Mouse (Mus musculus): ENCODE data around the gene Ptgir. TPM values are rescaled to one million over a fixed set of nuclear protein-coding genes. Genes with fewer than 3 reads are reported as not detected.

Ptgir gene
- polyA plus RNA-seq, 2 experiments from 2014 or later: 7.9 to 10.2 TPM

GRCm38 (mm10) chr7:16891641-16892351 lies 14.5 kb upstream of the Ptgir start, which contains the start of gene Gng8:
Gng8 (plus strand) TSS chr7:16891786.
- peak; percentile 83 for ATAC-seq

GRCm38 (mm10) chr7:16892352-16892730 lies 13.9 kb upstream of the Ptgir start:
- peak; percentile 8 for ATAC-seq

DNA sequence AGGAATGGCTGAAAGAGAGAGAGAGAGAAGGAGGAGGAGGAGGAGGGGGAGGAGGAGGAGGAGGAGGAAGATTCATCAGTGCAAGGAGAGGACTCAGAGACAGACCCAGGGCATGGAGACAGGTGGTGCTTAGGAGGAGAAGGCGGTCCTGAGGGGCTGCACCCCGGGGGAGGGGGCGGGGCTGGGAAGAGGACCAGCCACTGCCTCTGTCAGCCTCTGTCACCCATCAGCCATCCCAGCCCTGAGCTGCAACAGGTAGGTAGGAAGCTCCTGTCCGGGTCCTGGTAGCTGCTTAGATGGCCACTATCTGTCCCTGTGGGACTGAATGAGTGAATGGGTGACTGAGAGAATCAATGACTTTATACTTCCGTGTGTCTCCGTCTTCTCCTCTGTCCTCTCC lies 12.7 kb upstream of the Ptgir start:
- ATAC-seq: no peak

GRCm38 (mm10) chr7:16894279-16894678 lies 12.0 kb upstream of the Ptgir start:
- ATAC-seq: no peak

DNA sequence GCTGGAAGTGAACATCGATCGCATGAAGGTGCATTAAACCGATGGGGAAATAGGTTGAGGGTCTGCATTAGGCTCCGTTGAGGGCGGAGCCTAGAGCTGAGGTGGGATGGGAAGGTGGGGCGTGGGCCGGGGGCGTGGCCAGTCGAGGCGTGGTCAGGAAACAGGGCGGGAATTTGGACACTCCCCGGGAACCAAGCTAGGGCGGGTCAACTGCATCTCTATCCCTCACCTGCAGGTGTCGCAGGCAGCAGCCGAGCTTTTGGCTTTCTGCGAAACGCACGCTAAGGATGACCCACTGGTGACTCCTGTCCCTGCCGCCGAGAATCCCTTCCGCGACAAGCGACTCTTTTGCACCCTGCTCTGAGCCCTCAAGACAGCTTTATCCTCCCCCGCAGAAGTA lies 11.3 kb upstream of the Ptgir start:
- ATAC-seq: peak; percentile 54

- no peak for ATAC-seq
Observed at GRCm38 (mm10) chr7:16895511-16895910, 10.8 kb upstream of the Ptgir start.

DNA sequence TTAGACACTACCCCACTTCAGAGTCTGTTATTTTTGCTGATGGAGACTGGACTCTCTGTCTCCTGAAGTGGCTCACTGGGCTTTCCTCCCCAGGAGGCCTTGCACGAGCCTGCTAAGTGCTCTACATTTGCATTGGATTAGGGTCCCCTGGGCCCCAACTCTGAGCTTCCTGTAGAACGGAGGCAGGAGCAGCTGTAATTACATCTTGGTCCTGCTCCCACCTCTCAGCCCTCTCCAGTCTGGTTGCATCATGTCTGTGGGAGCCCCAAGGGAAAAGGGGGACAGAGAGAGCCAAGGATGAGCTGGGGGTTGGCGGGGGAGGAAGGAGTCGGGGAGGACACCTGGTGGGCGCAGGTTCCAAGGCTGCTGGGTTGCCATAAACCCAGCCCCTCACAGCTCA lies 5.8 kb upstream of the Ptgir start:
- no peak for ATAC-seq

DNA sequence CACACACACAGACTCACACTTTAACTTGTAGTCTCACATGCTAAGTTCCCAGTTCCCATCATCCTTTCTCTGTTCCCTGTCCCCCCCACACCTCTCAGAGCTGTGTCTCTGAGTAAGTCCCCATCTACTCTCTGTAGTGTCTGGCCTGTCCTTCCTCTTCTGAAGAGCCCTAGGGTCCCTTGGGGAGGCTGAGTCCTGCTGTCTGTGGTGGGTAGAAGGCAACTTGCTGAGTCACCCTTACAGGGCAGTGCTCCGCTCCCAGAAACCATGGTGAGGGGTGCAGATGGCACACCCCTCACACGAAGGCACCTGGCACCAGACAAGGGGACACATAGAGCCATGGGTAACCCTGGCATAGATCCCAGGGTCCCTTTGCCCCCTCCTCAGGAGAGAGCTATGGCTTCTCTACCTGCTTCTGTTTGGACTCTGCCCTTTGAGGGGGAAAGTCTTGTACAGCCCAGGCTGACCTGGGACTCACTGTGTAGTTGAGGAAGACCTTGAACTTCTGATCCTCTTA lies 2.8 kb upstream of the Ptgir start:
- ATAC-seq: no peak

DNA sequence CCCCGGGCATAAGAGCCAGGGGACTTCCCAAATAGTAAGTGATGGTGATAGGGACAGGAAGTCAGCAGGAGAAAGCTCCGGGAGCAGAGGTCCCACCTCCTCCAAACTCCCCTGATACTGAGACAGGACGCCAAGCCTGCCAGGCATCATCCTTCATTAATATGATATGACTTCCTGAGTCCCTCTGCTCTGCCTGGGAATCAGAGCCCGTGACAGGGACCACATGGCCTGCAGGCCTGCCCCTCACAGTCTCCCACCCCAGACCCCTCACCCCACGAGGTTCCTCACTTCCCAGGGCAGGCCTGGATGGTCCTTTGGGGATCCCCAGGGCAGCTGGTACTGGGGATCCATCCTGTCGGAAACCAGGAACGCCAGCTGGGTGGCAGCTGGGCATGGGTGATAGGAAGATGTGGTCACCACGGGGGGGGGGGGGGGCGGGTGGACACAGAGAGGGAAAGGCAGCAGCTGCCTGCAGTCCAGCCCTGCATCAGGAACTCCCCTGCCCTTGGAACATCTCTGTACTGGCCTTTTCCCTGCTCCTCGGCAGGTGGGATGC lies 2.1 kb upstream of the Ptgir start:
- ATAC-seq: no peak

DNA sequence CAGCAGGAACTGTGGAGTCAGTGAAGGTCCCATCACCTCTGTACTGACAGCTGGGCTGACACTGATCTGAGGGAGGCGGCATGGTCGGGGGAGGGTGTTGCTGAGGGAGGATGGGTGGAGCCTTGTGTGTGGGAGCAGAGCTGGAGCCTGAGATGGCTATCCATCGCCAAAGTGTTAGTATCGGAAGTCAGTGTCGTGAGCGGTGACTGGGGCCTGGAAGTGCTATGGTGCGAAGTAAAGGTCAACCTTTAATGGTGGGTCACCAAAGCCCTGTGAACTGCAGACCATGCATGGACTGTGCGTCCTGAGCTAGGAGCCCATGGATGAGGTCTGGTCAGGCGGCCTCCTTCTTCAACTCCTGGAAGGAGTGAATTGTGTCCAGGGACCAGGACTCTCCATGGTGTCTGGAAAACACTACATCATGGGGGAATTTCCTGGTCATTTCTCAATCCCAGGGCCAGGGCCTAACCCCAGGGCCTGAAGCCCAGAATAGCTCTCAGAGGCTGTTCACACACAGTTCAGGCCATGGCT lies 734 bp upstream of the Ptgir start:
- ATAC-seq: peak; percentile 46

DNA sequence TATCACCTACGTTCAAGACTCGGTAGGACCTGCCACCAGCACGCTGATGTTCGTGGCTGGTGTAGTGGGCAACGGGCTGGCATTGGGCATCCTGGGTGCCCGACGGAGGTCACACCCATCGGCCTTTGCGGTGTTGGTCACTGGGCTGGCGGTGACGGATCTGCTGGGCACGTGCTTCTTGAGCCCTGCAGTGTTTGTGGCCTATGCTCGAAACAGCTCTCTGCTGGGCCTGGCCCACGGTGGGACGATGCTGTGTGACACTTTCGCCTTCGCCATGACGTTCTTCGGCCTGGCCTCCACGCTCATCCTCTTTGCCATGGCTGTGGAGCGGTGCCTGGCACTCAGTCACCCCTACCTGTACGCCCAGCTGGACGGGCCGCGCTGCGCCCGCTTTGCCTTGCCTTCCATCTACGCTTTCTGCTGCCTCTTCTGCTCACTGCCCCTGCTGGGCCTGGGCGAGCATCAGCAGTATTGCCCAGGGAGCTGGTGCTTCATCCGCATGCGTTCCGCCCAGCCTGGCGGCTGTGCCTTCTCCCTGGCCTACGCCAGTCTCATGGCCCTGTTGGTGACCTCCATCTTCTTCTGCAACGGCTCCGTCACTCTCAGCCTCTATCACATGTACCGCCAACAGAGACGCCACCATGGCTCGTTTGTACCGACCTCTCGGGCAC lies 734 bp downstream of the Ptgir start:
- ATAC-seq: no peak

GRCm38 (mm10) chr7:16907842-16908241 lies 1.6 kb downstream of the Ptgir start:
- peak; percentile 56 for ATAC-seq

DNA sequence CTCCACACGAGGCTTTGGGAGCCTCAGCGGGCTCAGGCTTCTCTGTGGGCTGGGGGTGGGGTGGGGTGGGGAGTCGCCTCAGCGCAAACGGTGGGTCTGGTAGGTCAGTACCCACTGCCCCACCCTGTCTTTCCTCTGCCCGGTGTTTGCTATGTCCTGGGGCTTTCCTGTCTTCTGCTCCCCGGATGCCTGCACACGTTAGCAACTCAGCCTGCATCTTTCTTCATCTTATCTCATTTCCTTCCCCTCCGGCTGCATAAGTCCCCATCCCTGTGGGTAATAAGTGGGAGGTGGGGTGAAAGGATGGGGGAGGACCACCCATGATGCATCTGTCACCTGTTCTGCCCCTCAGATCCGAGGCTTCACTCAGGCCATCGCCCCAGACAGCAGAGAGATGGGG lies 2.1 kb downstream of the Ptgir start:
- peak; percentile 64 for ATAC-seq

DNA sequence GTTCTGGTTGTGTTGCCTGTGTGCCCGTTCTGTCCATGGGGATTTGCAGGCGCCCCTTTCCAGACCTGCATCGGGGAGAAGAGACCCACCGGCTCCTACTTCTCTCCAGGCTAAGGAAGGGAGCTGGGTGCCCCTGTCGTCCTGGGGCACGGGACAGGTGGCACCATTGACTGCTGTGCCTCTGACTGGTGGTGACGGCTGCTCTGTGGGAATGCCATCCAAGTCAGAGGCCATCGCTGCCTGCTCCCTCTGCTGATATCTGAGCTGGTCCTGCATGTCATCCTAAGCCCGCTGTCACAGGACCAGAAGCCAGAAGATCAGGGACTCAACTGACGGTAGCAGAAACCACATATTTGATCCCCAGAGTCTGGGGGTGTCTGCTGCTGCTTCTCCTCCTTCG lies 2.6 kb downstream of the Ptgir start:
- ATAC-seq: no peak

DNA sequence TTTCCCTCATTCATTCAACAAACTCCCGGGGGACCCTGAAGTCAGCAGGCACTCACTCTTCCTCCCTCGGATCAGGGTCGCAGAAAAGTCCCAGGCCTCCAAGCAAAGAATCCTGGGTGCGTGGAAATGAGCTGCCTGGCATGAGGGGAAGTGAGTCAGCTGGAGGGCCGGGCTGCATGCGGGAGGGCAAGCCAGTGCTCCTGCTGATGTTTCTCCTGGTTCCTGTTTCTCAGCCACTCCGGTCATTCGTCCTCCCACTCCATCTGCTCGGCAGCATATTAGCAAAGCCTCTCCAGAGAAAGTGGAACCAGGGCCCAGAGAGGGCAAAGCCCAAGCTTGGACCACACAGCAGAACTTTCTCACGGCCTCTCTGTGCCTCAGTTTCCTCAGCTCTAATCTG lies 3.6 kb downstream of the Ptgir start:
- ATAC-seq: no peak

DNA sequence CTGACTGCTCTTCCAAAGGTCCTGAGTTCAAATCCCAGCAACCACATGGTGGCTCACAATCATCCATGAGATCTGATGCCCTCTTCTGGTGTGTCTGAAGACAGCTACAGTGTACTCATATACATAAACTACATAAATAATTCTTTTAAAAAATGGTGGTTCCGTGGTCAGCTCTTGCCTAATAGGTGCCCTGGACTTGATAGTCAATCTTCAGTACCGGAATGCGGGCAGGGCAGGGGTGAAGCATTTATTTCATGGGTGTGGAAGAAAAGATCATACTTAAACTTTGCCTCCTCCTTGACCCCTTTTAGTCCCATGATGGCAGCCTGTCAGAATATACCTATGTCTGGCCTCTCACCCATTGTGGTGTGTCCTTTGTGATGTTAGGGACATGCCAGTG lies 5.6 kb downstream of the Ptgir start:
- no peak for ATAC-seq

GRCm38 (mm10) chr7:16912360-16912759 lies 6.1 kb downstream of the Ptgir start:
- ATAC-seq: no peak

GRCm38 (mm10) chr7:16913806-16914452 lies 7.6 kb downstream of the Ptgir start:
- peak; percentile 94 for ATAC-seq

DNA sequence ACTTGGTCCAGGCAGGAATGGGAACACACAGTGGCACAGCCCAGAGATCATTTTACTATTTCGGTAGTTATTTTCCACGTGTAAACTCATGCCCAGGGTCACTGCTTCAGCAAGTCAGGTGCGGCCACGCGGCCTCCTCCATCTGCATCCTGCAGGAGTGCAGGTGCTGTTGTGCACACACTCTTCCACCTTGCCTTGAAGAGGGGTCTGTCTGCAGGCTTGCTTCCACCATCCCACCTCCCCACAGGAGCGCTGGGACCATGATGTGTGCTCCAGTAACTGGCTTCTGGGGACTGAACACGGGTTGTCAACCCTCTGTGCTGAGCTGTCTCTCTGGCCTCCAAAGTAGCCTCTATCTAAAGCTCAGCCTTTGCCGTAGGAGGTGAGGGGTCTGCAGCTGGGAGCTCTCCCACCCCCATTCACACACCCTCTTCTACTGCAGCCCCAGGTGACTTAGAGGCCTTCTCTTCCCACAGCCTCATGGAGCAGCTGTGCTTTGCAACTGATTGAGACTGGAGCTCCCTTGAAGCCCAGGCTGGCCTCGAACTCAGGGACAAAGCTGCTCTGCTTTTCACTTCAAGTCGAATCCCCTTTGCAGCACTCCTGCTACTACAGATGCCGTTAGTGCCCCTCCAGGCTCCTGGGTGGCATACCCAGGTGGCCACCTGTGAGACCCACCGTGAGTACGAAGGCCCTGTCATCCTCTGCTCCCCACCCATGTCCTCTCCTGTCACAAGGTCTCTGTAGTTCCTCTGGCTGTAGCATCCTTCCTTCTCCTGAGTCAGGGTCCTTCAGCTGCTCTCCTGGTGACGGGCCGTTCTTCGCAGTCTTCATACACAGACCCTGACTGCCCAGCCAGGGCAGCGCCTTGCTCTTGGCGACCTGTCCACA lies 8.4 kb downstream of the Ptgir start:
- ATAC-seq: no peak

- no peak for ATAC-seq
Observed at GRCm38 (mm10) chr7:16915461-16916340, 9.4 kb downstream of the Ptgir start.
